8 mouse cellular contexts compared by ENCODE assay signal in genomic region chr2:75612981-75613567, GRCm38 (mm10). TPM values are rescaled to one million over a fixed set of nuclear protein-coding genes. Genes with fewer than 3 reads are reported as not detected.
DNase-seq lines count a peak whose midpoint lies in the region; ATAC-seq and TF ChIP-seq lines count a peak whose summit lies in the region.

No protein-coding gene starts in this region.

- no peak for DNase-seq in G1E (ENCODE audit: low spot score)
- peak; percentile 63 for DNase-seq in adrenal gland, postnatal 14 days
- peak; percentile 62 for DNase-seq in heart, postnatal 0 days (ENCODE audit: low spot score)
- no peak for DNase-seq in liver, embryonic 13.5 days
- DNase-seq in urinary bladder, adult 2 months (ENCODE audit: low spot score), result peak; percentile 58
- no peak for DNase-seq in layer of hippocampus, adult 18-20 months (ENCODE audit: low spot score in 2 of 2)
- DNase-seq in embryo, embryonic 11 days, result no peak
- no peak for DNase-seq in B cell, adult 2 months

- H3K27me3 ChIP-seq in G1E (ENCODE audit: insufficient read depth, low read length), result peaks cover 52% of the 10 kb centered on the region
- H3K27me3 ChIP-seq in heart, postnatal 0 days (ENCODE audit: control insufficient read depth, insufficient read depth, low read length), result 0 out of 2 replicates have a peak, but pooled peaks cover 3% of the 10 kb centered on the region
- H3K27me3 ChIP-seq in liver, embryonic 13.5 days, result peaks cover 38% of the 10 kb centered on the region

- H3K9ac ChIP-seq in heart, postnatal 0 days (replicated peaks; ENCODE audit: low read depth, low read length), result peak overlapping the region; percentile 39; the same call in 1 of the 2 replicates
- H3K9ac ChIP-seq in liver, embryonic 13.5 days, result no peak overlapping the region

- TF ChIP-seq EP300 in heart, postnatal 0 days (IDR thresholded peaks at IDR 0.05; ENCODE audit: low read depth), result 0 out of 2 replicates have a peak, but pooled peaks have one; percentile 25

- no peaks in the 10 kb centered on the region for H3K36me3 ChIP-seq in G1E (replicated peaks)
- no peaks in the 10 kb centered on the region for H3K36me3 ChIP-seq in heart, postnatal 0 days (replicated peaks; ENCODE audit: control insufficient read depth, insufficient read depth, low read length)
- no peaks in the 10 kb centered on the region for H3K36me3 ChIP-seq in liver, embryonic 13.5 days

- no peaks in the 10 kb centered on the region for H3K9me3 ChIP-seq in G1E (replicated peaks)
- no peaks in the 10 kb centered on the region for H3K9me3 ChIP-seq in heart, postnatal 0 days (replicated peaks; ENCODE audit: control insufficient read depth, low read length)
- no peaks in the 10 kb centered on the region for H3K9me3 ChIP-seq in liver, embryonic 13.5 days (replicated peaks)

- WGBS in heart, postnatal 0 days, result 27% methylated on average over 14 of the region's 14 CpGs
- WGBS in liver, embryonic 13.5 days (ENCODE audit: insufficient replicate concordance), result 7% methylated on average over 14 of the region's 14 CpGs

- no peak overlapping the region for H3K4me3 ChIP-seq in G1E (ENCODE audit: low read depth, low read length)
- no peak overlapping the region for H3K4me3 ChIP-seq in heart, postnatal 0 days (ENCODE audit: low read depth, low read length)
- H3K4me3 ChIP-seq in liver, embryonic 13.5 days (replicated peaks), result no peak overlapping the region

- TF ChIP-seq CTCF in G1E (IDR thresholded peaks at IDR 0.05; ENCODE audit: low read depth, low read length), result no peak
- no peak; the same call in 1 of the 2 replicates for TF ChIP-seq CTCF in heart, postnatal 0 days (IDR thresholded peaks at IDR 0.05; ENCODE audit: low read depth)

- H3K27ac ChIP-seq in heart, postnatal 0 days (ENCODE audit: low read depth), result peak overlapping the region; percentile 61
- H3K27ac ChIP-seq in liver, embryonic 13.5 days, result no peak overlapping the region; the same call in 1 of the 2 replicates

- ATAC-seq in G1E (ENCODE audit: extremely low read depth, insufficient number of reproducible peaks, low FRiP score, poor library complexity, severe bottlenecking), result peak; percentile 15
- peak; percentile 5; the same call in 1 of the 2 replicates for ATAC-seq in heart, postnatal 0 days (ENCODE audit: insufficient read depth, low read depth)
- ATAC-seq in liver, embryonic 13.5 days (ENCODE audit: low read depth), result 0 out of 2 replicates have a peak, but pooled peaks have one; percentile 45

- peak overlapping the region; percentile 47 for H3K4me2 ChIP-seq in heart, postnatal 0 days (ENCODE audit: low read depth, low read length)
- peak overlapping the region; percentile 18; the same call in 1 of the 2 replicates for H3K4me2 ChIP-seq in liver, embryonic 13.5 days

- H3K4me1 ChIP-seq in G1E (ENCODE audit: insufficient read depth, low read depth, low read length), result 0 out of 2 replicates have a peak, but pooled peaks cover 3% of the 10 kb centered on the region
- peaks cover 10% of the 10 kb centered on the region for H3K4me1 ChIP-seq in heart, postnatal 0 days (ENCODE audit: control insufficient read depth, insufficient read depth)
- H3K4me1 ChIP-seq in liver, embryonic 13.5 days (replicated peaks), result peaks cover 10% of the 10 kb centered on the region

RNA-seq across cellular contexts. Expression of gene Hnrnpa3, which starts 46.0 kb away (rescaled TPM):
- total RNA-seq in G1E (2014; fragmentation: Nextera tagmentation) (576 and 627 TPM in 2 replicates), G1E (2017) (136 and 215 TPM in 2 replicates)
- 283 and 509 TPM in 2 replicates for polyA plus RNA-seq in G1E (2012)
- 509 and 538 TPM in 2 replicates for total RNA-seq in adrenal gland, postnatal 14 days (2021)
- total RNA-seq in heart, postnatal 0 days (2014; rRNA removed; ENCODE audit: low replicate concordance), result 26.0 and 33.9 TPM in 2 replicates
- 93.6 and 102 TPM in 2 replicates for polyA plus RNA-seq in heart, postnatal 0 days (2015; fragmentation: Nextera tagmentation; extraction: Ambion mirVana)
- polyA plus RNA-seq in liver, embryonic 13.5 days (2015; fragmentation: Nextera tagmentation; extraction: Ambion mirVana), result 161 and 182 TPM in 2 replicates
- 222 and 271 TPM in 2 replicates for polyA plus RNA-seq in urinary bladder, adult 2 months (2012; rRNA removed)
- 100 to 1,000 TPM; 289 to 299 TPM for total RNA-seq in layer of hippocampus, adult 18-20 months (2021)

Comparison
In these comparisons a context has a peak if more than half of its experiments do, and no peak if none do; other contexts are left out.
1. DNase-seq: peak in adrenal gland, postnatal 14 days (single experiment), heart, postnatal 0 days (single experiment) and urinary bladder, adult 2 months (single experiment); none in G1E (single experiment), liver, embryonic 13.5 days (single experiment), layer of hippocampus, adult 18-20 months (0 of 2), embryo, embryonic 11 days (single experiment) and B cell, adult 2 months (0 of 2).
2. Peak in every context shown above with its lines, with median percentiles within 50 percentile points of each other: ATAC-seq.